In the genomic region with DNA sequence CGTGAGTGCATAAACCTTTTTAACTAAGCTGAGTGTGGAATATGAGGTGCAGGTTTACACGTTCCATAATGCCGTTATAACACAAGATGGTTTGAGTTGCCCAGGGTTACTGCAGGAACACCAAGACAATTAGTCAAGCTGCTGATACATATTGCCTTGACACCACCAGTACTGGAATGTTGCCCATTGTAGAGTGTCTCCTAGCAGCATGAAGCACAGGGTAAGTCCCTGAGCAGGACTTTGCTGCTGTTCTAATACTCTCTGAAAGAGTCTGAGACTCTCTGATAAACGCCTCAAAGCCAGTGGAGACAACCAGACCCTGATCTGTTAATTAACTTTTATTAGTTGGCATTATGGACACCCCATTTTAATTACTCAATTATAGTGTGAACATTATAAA, we compare ENCODE assay signal across 29 mouse cellular contexts. TPM values are rescaled to one million over a fixed set of nuclear protein-coding genes. Genes with fewer than 3 reads are reported as not detected.
DNase-seq lines count a peak whose midpoint lies in the region; ATAC-seq lines count a peak whose summit lies in the region.
"Had no signal": no experiment of that assay in that cellular context is flagged by ENCODE, and none has a peak within 500 bp of the region (broad histone marks: within the 10 kb centered on the region; RNA-seq: fewer than 3 reads in every experiment).

No protein-coding gene starts in this region.

- no peak for DNase-seq in hindbrain, embryonic 11.5 days (ENCODE audit: low spot score)
- no peak for DNase-seq in midbrain, embryonic 11.5 days (ENCODE audit: low spot score, missing footprints)
- DNase-seq in midbrain, embryonic 10.5 days (ENCODE audit: low spot score): no peak
- no peak for DNase-seq in urinary bladder, adult 2 months (ENCODE audit: low spot score)
- no peak for DNase-seq in right cerebral cortex, postnatal 4 days
- DNase-seq: adrenal gland, postnatal 10 days; cerebellum, adult 11-12 months; cerebellum, adult 9-11 months; embryo, embryonic 11 days; gastrocnemius, postnatal 10 days; kidney, adult 9 months; kidney, postnatal 10 days; retina, postnatal 1 day; right cerebral cortex, postnatal 14 days; thymus, postnatal 14 days had no signal

- H3K9me3 ChIP-seq in hindbrain, embryonic 11.5 days (ENCODE audit: control insufficient read depth, low read length): no peaks in the 10 kb centered on the region
- H3K9me3 ChIP-seq in hindbrain, embryonic 12.5 days (replicated peaks): no peaks in the 10 kb centered on the region
- no peaks in the 10 kb centered on the region for H3K9me3 ChIP-seq in midbrain, embryonic 11.5 days (ENCODE audit: control insufficient read depth, low read length)
- H3K9me3 ChIP-seq in midbrain, embryonic 10.5 days (replicated peaks): no peaks in the 10 kb centered on the region
- H3K9me3 ChIP-seq in hindbrain, embryonic 15.5 days: no peaks in the 10 kb centered on the region
- no peaks in the 10 kb centered on the region for H3K9me3 ChIP-seq in midbrain, embryonic 16.5 days (replicated peaks; ENCODE audit: control insufficient read depth, low read length, poor library complexity, severe bottlenecking)
- H3K9me3 ChIP-seq: embryonic facial prominence, embryonic 12.5 days; heart, embryonic 15.5 days; limb, embryonic 12.5 days; neural tube, embryonic 12.5 days had no signal

- H3K4me1 ChIP-seq in hindbrain, embryonic 11.5 days (replicated peaks; ENCODE audit: control insufficient read depth, insufficient read depth, low read length): no peaks in the 10 kb centered on the region
- no peaks in the 10 kb centered on the region for H3K4me1 ChIP-seq in hindbrain, embryonic 12.5 days
- no peaks in the 10 kb centered on the region for H3K4me1 ChIP-seq in midbrain, embryonic 11.5 days (ENCODE audit: control insufficient read depth, insufficient read depth, low read length)
- H3K4me1 ChIP-seq in midbrain, embryonic 10.5 days: no peaks in the 10 kb centered on the region
- 0 out of 2 replicates have a peak, but pooled peaks cover 3% of the 10 kb centered on the region for H3K4me1 ChIP-seq in hindbrain, embryonic 15.5 days (replicated peaks)
- no peaks in the 10 kb centered on the region; the same call in 1 of the 2 replicates for H3K4me1 ChIP-seq in midbrain, embryonic 16.5 days (ENCODE audit: control insufficient read depth, insufficient read depth, low read length)
- H3K4me1 ChIP-seq: embryonic facial prominence, embryonic 12.5 days; heart, embryonic 15.5 days; limb, embryonic 12.5 days; neural tube, embryonic 12.5 days had no signal

- no peaks in the 10 kb centered on the region for H3K27me3 ChIP-seq in hindbrain, embryonic 11.5 days (ENCODE audit: control insufficient read depth, insufficient read depth, low read length)
- no peaks in the 10 kb centered on the region for H3K27me3 ChIP-seq in hindbrain, embryonic 12.5 days
- no peaks in the 10 kb centered on the region for H3K27me3 ChIP-seq in midbrain, embryonic 11.5 days (ENCODE audit: control insufficient read depth, insufficient read depth, low read length)
- no peaks in the 10 kb centered on the region for H3K27me3 ChIP-seq in midbrain, embryonic 10.5 days (ENCODE audit: low read depth, poor library complexity, severe bottlenecking)
- H3K27me3 ChIP-seq in hindbrain, embryonic 15.5 days: no peaks in the 10 kb centered on the region
- H3K27me3 ChIP-seq in midbrain, embryonic 16.5 days (ENCODE audit: control insufficient read depth, insufficient read depth, low read depth, low read length): no peaks in the 10 kb centered on the region
- H3K27me3 ChIP-seq: embryonic facial prominence, embryonic 12.5 days; heart, embryonic 15.5 days; limb, embryonic 12.5 days; neural tube, embryonic 12.5 days had no signal

- WGBS in hindbrain, embryonic 11.5 days: 78% methylated on average over 4 of the region's 4 CpGs
- WGBS in hindbrain, embryonic 12.5 days: 63% methylated on average over 4 of the region's 4 CpGs
- 68% methylated on average over 4 of the region's 4 CpGs for WGBS in midbrain, embryonic 11.5 days
- WGBS in midbrain, embryonic 10.5 days: 74% methylated on average over 4 of the region's 4 CpGs
- 47% methylated on average over 4 of the region's 4 CpGs for WGBS in hindbrain, embryonic 15.5 days
- WGBS in midbrain, embryonic 16.5 days: 67% methylated on average over 4 of the region's 4 CpGs

- H3K4me2 ChIP-seq in hindbrain, embryonic 11.5 days (replicated peaks; ENCODE audit: low read depth, low read length): no peak overlapping the region
- H3K4me2 ChIP-seq in hindbrain, embryonic 12.5 days (replicated peaks): no peak overlapping the region
- H3K4me2 ChIP-seq in midbrain, embryonic 11.5 days: no peak overlapping the region
- H3K4me2 ChIP-seq in hindbrain, embryonic 15.5 days: no peak overlapping the region
- H3K4me2 ChIP-seq in midbrain, embryonic 16.5 days (ENCODE audit: low read length): no peak overlapping the region
- H3K4me2 ChIP-seq: embryonic facial prominence, embryonic 12.5 days; heart, embryonic 15.5 days; limb, embryonic 12.5 days; neural tube, embryonic 12.5 days had no signal

- 0 out of 2 replicates have a peak, but pooled peaks have one; percentile 49 for ATAC-seq in hindbrain, embryonic 11.5 days (ENCODE audit: low FRiP score)
- ATAC-seq in hindbrain, embryonic 12.5 days (ENCODE audit: low FRiP score): no peak
- 0 out of 2 replicates have a peak, but pooled peaks have one; percentile 35 for ATAC-seq in midbrain, embryonic 11.5 days (ENCODE audit: low FRiP score)
- ATAC-seq in hindbrain, embryonic 15.5 days (ENCODE audit: low FRiP score, low read depth): peak; percentile 65; the same call in 1 of the 2 replicates
- ATAC-seq in midbrain, embryonic 16.5 days: peak; percentile 72
- ATAC-seq: intestine, postnatal 0 days; lung, postnatal 0 days; Patski had no signal

- no peak overlapping the region for H3K27ac ChIP-seq in hindbrain, embryonic 11.5 days (ENCODE audit: low read depth, low read length)
- H3K27ac ChIP-seq in hindbrain, embryonic 12.5 days: no peak overlapping the region
- H3K27ac ChIP-seq in midbrain, embryonic 11.5 days (ENCODE audit: low read depth, low read length): no peak overlapping the region
- H3K27ac ChIP-seq in midbrain, embryonic 10.5 days (replicated peaks): no peak overlapping the region
- no peak overlapping the region for H3K27ac ChIP-seq in hindbrain, embryonic 15.5 days (replicated peaks)
- no peak overlapping the region for H3K27ac ChIP-seq in midbrain, embryonic 16.5 days (ENCODE audit: low read length)
- H3K27ac ChIP-seq: embryonic facial prominence, embryonic 12.5 days; heart, embryonic 15.5 days; left cerebral cortex, adult 2 months; limb, embryonic 12.5 days; neural tube, embryonic 12.5 days had no signal

- H3K9ac ChIP-seq in hindbrain, embryonic 11.5 days (ENCODE audit: low read depth, low read length): no peak overlapping the region
- no peak overlapping the region for H3K9ac ChIP-seq in hindbrain, embryonic 12.5 days
- H3K9ac ChIP-seq in midbrain, embryonic 11.5 days (ENCODE audit: low read length): no peak overlapping the region
- no peak overlapping the region for H3K9ac ChIP-seq in hindbrain, embryonic 15.5 days
- no peak overlapping the region for H3K9ac ChIP-seq in midbrain, embryonic 16.5 days (ENCODE audit: low read depth, low read length)
- H3K9ac ChIP-seq: embryonic facial prominence, embryonic 12.5 days; heart, embryonic 15.5 days; limb, embryonic 12.5 days; neural tube, embryonic 12.5 days had no signal

- no peak overlapping the region for H3K4me3 ChIP-seq in hindbrain, embryonic 11.5 days (ENCODE audit: low read depth, low read length)
- H3K4me3 ChIP-seq in hindbrain, embryonic 12.5 days: no peak overlapping the region
- no peak overlapping the region for H3K4me3 ChIP-seq in midbrain, embryonic 11.5 days (ENCODE audit: low read depth, low read length)
- no peak overlapping the region for H3K4me3 ChIP-seq in midbrain, embryonic 10.5 days
- H3K4me3 ChIP-seq in hindbrain, embryonic 15.5 days: no peak overlapping the region
- no peak overlapping the region for H3K4me3 ChIP-seq in midbrain, embryonic 16.5 days (ENCODE audit: low read depth, low read length)
- H3K4me3 ChIP-seq: embryonic facial prominence, embryonic 12.5 days; heart, embryonic 15.5 days; left cerebral cortex, adult 2 months; limb, embryonic 12.5 days; neural tube, embryonic 12.5 days had no signal

- H3K36me3 ChIP-seq in hindbrain, embryonic 11.5 days (ENCODE audit: control insufficient read depth, insufficient read depth, low read length): no peaks in the 10 kb centered on the region
- no peaks in the 10 kb centered on the region for H3K36me3 ChIP-seq in hindbrain, embryonic 12.5 days
- H3K36me3 ChIP-seq in midbrain, embryonic 11.5 days (ENCODE audit: control insufficient read depth, insufficient read depth, low read length): no peaks in the 10 kb centered on the region
- H3K36me3 ChIP-seq in midbrain, embryonic 10.5 days: no peaks in the 10 kb centered on the region
- no peaks in the 10 kb centered on the region for H3K36me3 ChIP-seq in hindbrain, embryonic 15.5 days
- no peaks in the 10 kb centered on the region for H3K36me3 ChIP-seq in midbrain, embryonic 16.5 days (ENCODE audit: control insufficient read depth, insufficient read depth, low read length)
- H3K36me3 ChIP-seq: embryonic facial prominence, embryonic 12.5 days; heart, embryonic 15.5 days; limb, embryonic 12.5 days; neural tube, embryonic 12.5 days had no signal

RNA-seq across cellular contexts. Expression of a gene that starts 19.0 kb away (rescaled TPM):
- polyA plus RNA-seq in hindbrain, embryonic 11.5 days (2014; fragmentation: Nextera tagmentation; extraction: Ambion mirVana): 0.25 and 0.39 TPM in 2 replicates
- polyA plus RNA-seq in hindbrain, embryonic 12.5 days (2016; fragmentation: Nextera tagmentation; extraction: Ambion mirVana): 0.74 and 0.91 TPM in 2 replicates
- 0.28 and 0.34 TPM in 2 replicates for polyA plus RNA-seq in midbrain, embryonic 11.5 days (2014; fragmentation: Nextera tagmentation; extraction: Ambion mirVana)
- 0.11 and 0.15 TPM in 2 replicates for polyA plus RNA-seq in midbrain, embryonic 10.5 days (2016; fragmentation: Nextera tagmentation; extraction: Ambion mirVana)
- polyA plus RNA-seq in hindbrain, embryonic 15.5 days (2015; fragmentation: Nextera tagmentation; extraction: Ambion mirVana): 2.7 and 3.1 TPM in 2 replicates
- 3.3 and 3.6 TPM in 2 replicates for polyA plus RNA-seq in midbrain, embryonic 16.5 days (2015; fragmentation: Nextera tagmentation; extraction: Ambion mirVana)
- polyA plus RNA-seq in urinary bladder, adult 2 months (2012; rRNA removed): not detected in 2 replicates
- polyA plus RNA-seq: large intestine, adult 2 months; Patski had no signal

RNA-seq across cellular contexts. Expression of a gene that starts 21.7 kb away (rescaled TPM):
- polyA plus RNA-seq in hindbrain, embryonic 11.5 days (2014; fragmentation: Nextera tagmentation; extraction: Ambion mirVana): 0.79 TPM in 1 of 2 replicates, not detected in the other
- polyA plus RNA-seq in hindbrain, embryonic 12.5 days (2016; fragmentation: Nextera tagmentation; extraction: Ambion mirVana): 0.26 and 0.27 TPM in 2 replicates
- not detected in 2 replicates for polyA plus RNA-seq in midbrain, embryonic 11.5 days (2014; fragmentation: Nextera tagmentation; extraction: Ambion mirVana)
- 0.06 and 0.07 TPM in 2 replicates for polyA plus RNA-seq in midbrain, embryonic 10.5 days (2016; fragmentation: Nextera tagmentation; extraction: Ambion mirVana)
- 0.47 and 0.57 TPM in 2 replicates for polyA plus RNA-seq in hindbrain, embryonic 15.5 days (2015; fragmentation: Nextera tagmentation; extraction: Ambion mirVana)
- 0.87 and 0.97 TPM in 2 replicates for polyA plus RNA-seq in midbrain, embryonic 16.5 days (2015; fragmentation: Nextera tagmentation; extraction: Ambion mirVana)
- not detected in 2 replicates for polyA plus RNA-seq in urinary bladder, adult 2 months (2012; rRNA removed)
- polyA plus RNA-seq: embryonic facial prominence, embryonic 12.5 days; intestine, postnatal 0 days; large intestine, adult 2 months; liver, adult 2 months; liver, embryonic 16.5 days; Patski had no signal
